Mouse (Mus musculus) erythroblast, embryonic 14.5 days (primary cell): ENCODE data around the gene Tmem176b. TPM values are rescaled to one million over a fixed set of nuclear protein-coding genes. Genes with fewer than 3 reads are reported as not detected.

Source experiments
- H3K27me3 ChIP-seq: 2 replicates; pipeline ENCODE4 v1.6.1; 2012; ENCODE audit warnings: inconsistent platforms; ENCODE audit not compliant: control insufficient read depth
- H3K36me3 ChIP-seq: 2 replicates; pipeline ENCODE4 v1.6.1; 2012; ENCODE audit warnings: mild to moderate bottlenecking, inconsistent platforms; ENCODE audit not compliant: control insufficient read depth
- H3K4me1 ChIP-seq: 2 replicates; pipeline ENCODE4 v1.6.1; 2012; ENCODE audit warnings: inconsistent platforms; ENCODE audit not compliant: control insufficient read depth
- H3K4me3 ChIP-seq: replicated peaks from 2 replicates; pipeline ENCODE3; 2012; ENCODE audit warnings: moderate library complexity, mild to moderate bottlenecking, inconsistent platforms
- H3K9me3 ChIP-seq: 2 replicates; pipeline ENCODE4 v1.6.1; 2012; ENCODE audit warnings: low read length, inconsistent platforms, mixed read lengths; ENCODE audit not compliant: control insufficient read depth
- GATA1 ChIP-seq: IDR thresholded peaks from 2 replicates; pipeline ENCODE4 v1.6.1; 2012; ENCODE audit warnings: low read length, inconsistent platforms, mixed read lengths
- TAL1 ChIP-seq: IDR thresholded peaks from 3 replicates; pipeline ENCODE4 v1.6.1; 2012; ENCODE audit warnings: low read length, inconsistent platforms, mixed read lengths
- polyA plus RNA-seq: library from polyadenylated mRNA; stranded (reverse); fragments of >175 nt; gene quantifications from 2 replicates; pipeline ENCODE4 v1.2.3, GENCODE M21; 2012

Gene Tmem176b
- polyA plus RNA-seq, 1 experiment = 0.18 TPM

DNA sequence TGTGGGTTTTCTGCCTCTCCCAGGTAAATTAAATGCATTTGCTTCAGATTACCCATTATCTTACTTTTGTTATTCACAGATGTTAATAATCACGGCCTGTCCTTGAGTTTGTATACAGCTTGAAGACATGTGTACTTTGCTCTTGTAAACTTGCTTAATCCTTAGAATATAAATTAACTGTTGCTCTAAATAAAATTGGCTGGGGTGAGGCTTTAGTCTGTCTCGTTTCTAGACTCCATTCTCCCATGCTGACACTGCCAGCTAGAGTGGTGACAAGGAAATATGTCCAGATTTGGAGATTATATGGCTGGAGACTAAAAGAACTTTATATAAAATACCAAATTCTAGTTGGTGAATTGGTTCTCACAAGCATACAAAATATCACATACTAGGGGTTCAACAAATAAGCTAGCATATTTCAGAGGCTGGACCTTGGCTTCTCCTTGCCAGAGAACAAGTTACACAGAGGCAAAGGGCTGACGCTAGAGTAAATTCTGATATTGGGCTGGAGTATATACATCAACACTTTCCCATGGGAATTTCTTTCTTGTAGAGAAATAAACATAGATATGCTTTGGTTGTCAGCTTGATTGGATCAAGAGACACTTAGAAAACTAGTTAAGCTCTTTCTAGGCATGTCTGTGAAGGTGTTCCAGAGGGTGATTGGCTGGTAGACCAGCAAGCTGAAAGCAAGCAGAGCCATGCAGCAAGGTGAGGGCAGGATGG lies 31.6 kb downstream of the Tmem176b start:
- no peaks in the 10 kb centered on the region for H3K36me3 ChIP-seq
- TF ChIP-seq TAL1 (no peak), GATA1 (no peak)
- H3K9me3 ChIP-seq = peaks cover 2% of the 10 kb centered on the region; the same call in 1 of the 2 replicates
- no peaks in the 10 kb centered on the region for H3K27me3 ChIP-seq
- H3K4me1 ChIP-seq = no peaks in the 10 kb centered on the region
- H3K4me3 ChIP-seq = no peak overlapping the region

DNA sequence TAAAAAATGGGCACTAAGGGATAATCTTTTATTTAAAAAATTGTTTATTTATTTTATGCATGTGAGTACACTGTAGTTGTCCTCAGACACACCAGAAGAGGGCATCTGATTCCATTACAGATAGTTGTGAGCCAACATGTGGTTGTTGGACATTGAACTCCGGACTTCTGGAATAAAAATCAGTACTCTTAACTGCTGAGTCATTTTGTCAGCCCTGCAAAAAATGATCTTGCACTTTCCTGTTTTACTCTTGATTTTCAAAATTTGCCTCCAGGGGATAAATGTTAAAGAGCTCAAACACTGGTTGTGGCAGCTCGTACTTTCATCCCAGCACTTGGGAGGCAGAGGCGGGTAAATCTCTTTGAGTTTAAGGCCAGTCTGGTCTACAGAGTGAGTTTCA lies 34.5 kb downstream of the Tmem176b start:
- Histone ChIP-seq H3K27me3 (no peaks in the 10 kb centered on the region), H3K4me3 (no peak overlapping the region), H3K36me3 (no peaks in the 10 kb centered on the region), H3K9me3 (peaks cover 5% of the 10 kb centered on the region), H3K4me1 (no peaks in the 10 kb centered on the region)
- TF ChIP-seq GATA1 (no peak), TAL1 (no peak)

DNA sequence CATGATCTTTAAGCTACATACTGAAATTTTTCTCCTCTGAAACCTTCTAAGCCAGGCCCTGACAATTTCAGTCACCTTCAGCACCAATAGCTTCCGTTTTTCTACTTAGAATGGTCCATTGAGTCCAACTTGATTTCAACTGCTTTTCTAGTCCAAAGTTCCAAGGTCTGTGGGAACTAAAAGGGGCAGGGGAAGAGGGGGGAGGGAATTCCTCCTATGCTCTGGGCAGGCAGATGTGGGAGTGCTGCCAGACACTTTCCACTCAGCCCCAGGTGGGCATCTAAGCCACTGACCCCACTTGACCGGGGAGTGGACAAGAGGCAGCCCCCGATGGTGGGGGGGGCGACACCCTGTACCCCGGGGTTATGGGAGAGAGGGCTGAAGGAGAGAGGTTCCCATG lies 37.0 kb downstream of the Tmem176b start:
- Histone ChIP-seq H3K4me1 (no peaks in the 10 kb centered on the region), H3K9me3 (peaks cover 5% of the 10 kb centered on the region), H3K27me3 (no peaks in the 10 kb centered on the region), H3K36me3 (no peaks in the 10 kb centered on the region), H3K4me3 (no peak overlapping the region)
- TF ChIP-seq TAL1 (no peak), GATA1 (no peak)

DNA sequence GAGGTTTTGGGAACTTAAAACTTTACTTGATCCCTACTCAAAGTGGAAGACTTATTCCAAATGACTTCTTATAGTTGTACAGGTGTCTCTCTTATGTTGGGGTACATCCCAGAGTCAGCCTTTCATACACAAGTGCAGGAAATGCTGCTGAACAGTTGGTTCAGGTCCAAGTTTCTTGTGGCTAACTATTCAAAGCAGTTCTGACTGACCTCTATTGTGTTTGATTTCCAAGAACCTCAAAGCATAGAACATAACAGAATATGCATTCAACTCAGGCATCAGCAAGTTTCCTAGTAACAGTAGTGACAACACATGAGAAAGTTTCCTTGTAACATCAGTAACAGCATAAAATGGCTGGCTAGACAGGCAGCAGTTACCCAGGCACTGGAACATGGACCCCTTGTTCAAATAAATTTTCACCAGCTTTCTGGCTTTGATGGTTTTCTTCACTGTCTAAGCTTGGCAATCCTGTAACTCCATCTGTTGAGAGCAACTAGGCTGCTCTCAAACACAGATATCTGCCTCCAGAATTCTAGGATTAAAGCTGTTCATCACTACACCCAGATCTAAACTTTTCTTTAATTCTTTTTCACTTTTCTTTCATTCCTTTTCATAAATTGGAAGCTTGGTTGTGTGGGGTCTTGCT lies 37.8 kb downstream of the Tmem176b start:
- Histone ChIP-seq H3K36me3 (no peaks in the 10 kb centered on the region), H3K27me3 (no peaks in the 10 kb centered on the region), H3K4me1 (no peaks in the 10 kb centered on the region), H3K9me3 (peaks cover 5% of the 10 kb centered on the region), H3K4me3 (no peak overlapping the region)
- TF ChIP-seq TAL1 (no peak), GATA1 (no peak)

DNA sequence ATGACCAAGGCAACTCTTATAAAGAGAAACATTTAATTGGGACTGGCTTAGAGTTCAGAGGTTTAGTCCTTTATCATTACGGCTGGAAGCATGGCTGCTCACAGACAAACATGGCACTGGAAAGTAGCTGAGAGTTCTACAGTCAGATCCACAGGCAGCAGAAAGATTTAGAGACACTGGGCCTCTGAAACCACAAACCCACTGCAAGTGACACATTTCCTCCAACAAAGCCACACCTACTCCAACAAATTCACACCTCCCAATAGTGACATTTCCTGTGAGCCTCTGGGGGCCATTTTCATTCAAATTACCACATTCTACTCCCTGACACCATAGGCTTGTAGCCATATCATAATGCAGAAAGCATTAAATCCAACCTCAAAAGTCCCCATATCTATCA lies 39.4 kb downstream of the Tmem176b start:
- H3K36me3 ChIP-seq = no peaks in the 10 kb centered on the region
- H3K4me3 ChIP-seq = no peak overlapping the region
- peaks cover 5% of the 10 kb centered on the region for H3K9me3 ChIP-seq
- H3K4me1 ChIP-seq = no peaks in the 10 kb centered on the region
- TF ChIP-seq TAL1 (no peak), GATA1 (no peak)
- H3K27me3 ChIP-seq = no peaks in the 10 kb centered on the region

DNA sequence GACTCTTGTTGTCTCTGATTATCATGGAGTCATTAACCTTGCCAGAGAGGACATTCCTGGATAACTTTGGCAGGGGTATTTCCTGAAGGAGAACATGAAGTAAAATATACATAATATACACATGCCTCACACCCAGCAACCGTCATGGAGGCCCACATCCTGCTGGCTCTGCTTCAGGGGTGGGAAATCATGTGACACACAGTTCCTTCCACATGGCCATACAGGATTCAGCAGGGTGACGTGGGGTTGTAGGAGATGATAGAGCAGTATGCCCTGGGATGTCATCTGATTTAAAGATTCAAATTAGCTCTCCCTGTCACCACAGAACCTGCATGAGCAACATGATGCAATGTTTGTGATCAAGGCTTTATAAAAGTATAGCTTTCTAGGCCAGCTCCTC lies 53.4 kb downstream of the Tmem176b start:
- no peaks in the 10 kb centered on the region for H3K9me3 ChIP-seq
- H3K27me3 ChIP-seq = no peaks in the 10 kb centered on the region
- H3K4me1 ChIP-seq = no peaks in the 10 kb centered on the region
- H3K4me3 ChIP-seq = no peak overlapping the region
- no peaks in the 10 kb centered on the region for H3K36me3 ChIP-seq
- no peak for TF ChIP-seq GATA1
- TF ChIP-seq TAL1 = no peak

DNA sequence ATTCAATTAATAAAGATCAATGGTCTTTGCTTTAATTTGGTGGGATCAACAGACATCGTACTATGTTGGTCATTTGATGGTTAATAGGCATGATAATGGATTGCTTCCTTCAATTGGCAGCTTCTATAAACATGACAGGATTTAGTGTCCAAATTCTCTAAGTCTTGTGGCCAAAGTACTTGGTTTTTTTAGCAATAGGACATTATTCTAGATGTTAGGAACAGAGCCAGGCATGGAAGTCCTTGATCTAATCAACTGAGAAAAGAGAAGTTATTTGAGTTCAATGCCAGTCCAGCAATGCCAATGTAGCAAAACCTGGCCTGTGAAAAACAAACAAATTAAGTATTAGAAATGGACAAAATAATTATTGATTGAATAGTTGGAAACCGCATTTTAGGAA lies 55.7 kb downstream of the Tmem176b start:
- H3K36me3 ChIP-seq = no peaks in the 10 kb centered on the region
- no peak overlapping the region for H3K4me3 ChIP-seq
- H3K27me3 ChIP-seq = no peaks in the 10 kb centered on the region
- TF ChIP-seq GATA1 = no peak
- H3K9me3 ChIP-seq = no peaks in the 10 kb centered on the region
- H3K4me1 ChIP-seq = no peaks in the 10 kb centered on the region

DNA sequence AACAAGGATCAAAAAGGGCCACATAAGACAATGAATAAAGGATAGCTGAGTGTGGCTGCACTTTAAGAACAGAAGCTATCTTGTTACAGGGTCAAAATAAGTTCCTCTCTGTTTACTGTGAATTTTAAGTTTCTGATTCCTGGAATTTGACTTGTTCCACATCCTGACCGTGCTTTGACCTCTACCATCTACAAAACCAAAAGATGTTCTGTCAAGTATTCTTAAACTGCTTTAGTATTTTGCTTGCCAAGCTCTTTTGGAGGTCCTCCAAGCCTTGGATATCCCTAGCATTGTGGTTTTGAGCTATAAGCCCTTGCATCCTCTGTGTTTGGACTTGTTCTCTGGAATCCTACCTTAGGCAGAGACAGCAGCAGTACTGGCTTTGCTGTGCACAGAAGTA lies 56.1 kb downstream of the Tmem176b start:
- no peak for TF ChIP-seq GATA1
- TF ChIP-seq TAL1 = no peak
- no peaks in the 10 kb centered on the region for H3K27me3 ChIP-seq
- H3K36me3 ChIP-seq = no peaks in the 10 kb centered on the region
- no peak overlapping the region for H3K4me3 ChIP-seq
- H3K4me1 ChIP-seq = no peaks in the 10 kb centered on the region
- no peaks in the 10 kb centered on the region for H3K9me3 ChIP-seq

DNA sequence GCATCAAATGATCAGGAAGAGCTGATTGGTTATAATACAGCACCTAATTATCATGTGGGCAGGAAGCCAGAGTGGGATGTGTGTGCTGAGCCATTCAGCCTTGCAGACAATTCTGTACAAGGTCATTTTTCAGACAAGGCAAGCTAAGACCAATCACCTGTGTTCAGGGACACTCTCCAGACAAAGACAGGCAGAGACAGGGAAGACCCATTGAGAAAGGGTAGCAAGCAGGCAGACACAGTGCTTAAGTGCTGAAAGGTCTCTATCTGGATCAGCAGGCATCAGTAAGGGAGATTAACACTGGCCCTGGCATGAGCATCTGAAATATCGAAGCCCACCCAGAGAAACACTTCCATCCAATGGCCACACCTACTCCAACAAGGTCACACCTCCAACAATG lies 56.9 kb downstream of the Tmem176b start:
- no peaks in the 10 kb centered on the region for H3K4me1 ChIP-seq
- no peak for TF ChIP-seq GATA1
- no peak for TF ChIP-seq TAL1
- no peak overlapping the region for H3K4me3 ChIP-seq
- no peaks in the 10 kb centered on the region for H3K36me3 ChIP-seq
- H3K9me3 ChIP-seq = peaks cover 4% of the 10 kb centered on the region
- no peaks in the 10 kb centered on the region for H3K27me3 ChIP-seq

Other genes with a start within 250 kb of the Tmem176b start
- 0.06 and 0.15 TPM in 2 replicates for gene Repin1, start 247.6 kb downstream of the Tmem176b start, polyA plus RNA-seq
- gene Gm44965, start 247.6 kb downstream of the Tmem176b start, polyA plus RNA-seq = not detected in 2 replicates
- gene Zfp775, start 239.4 kb downstream of the Tmem176b start, polyA plus RNA-seq = 0.03 TPM in 2 replicates
- 0.02 TPM in 1 of 2 replicates, not detected in the other for gene AI854703, start 214.7 kb downstream of the Tmem176b start, polyA plus RNA-seq
- not detected in 2 replicates for gene Gimap8, start 194.3 kb downstream of the Tmem176b start, polyA plus RNA-seq
- gene Gimap9, start 165.4 kb downstream of the Tmem176b start, polyA plus RNA-seq = 0.05 TPM in 1 of 2 replicates, not detected in the other
- gene Gimap4, start 156.9 kb downstream of the Tmem176b start, polyA plus RNA-seq = not detected in 2 replicates
- not detected in 2 replicates for gene Gimap6, start 133.3 kb downstream of the Tmem176b start, polyA plus RNA-seq
- not detected in 2 replicates for gene Gm28053, start 122.9 kb downstream of the Tmem176b start, polyA plus RNA-seq
- gene Gimap7, start 122.9 kb downstream of the Tmem176b start, polyA plus RNA-seq = not detected in 2 replicates
- 0.02 and 0.03 TPM in 2 replicates for gene Gimap1, start 102.4 kb downstream of the Tmem176b start, polyA plus RNA-seq
- 0.04 and 0.05 TPM in 2 replicates for gene Gimap5, start 95.3 kb downstream of the Tmem176b start, polyA plus RNA-seq
- gene Gimap3, start 70.6 kb downstream of the Tmem176b start, polyA plus RNA-seq = 0.02 TPM in 1 of 2 replicates, not detected in the other
- gene Tmem176a, start 577 bp downstream of the Tmem176b start, polyA plus RNA-seq = 0.32 and 0.81 TPM in 2 replicates
- gene Aoc1, start 31.4 kb upstream of the Tmem176b start, polyA plus RNA-seq = not detected in 2 replicates
- not detected in 2 replicates for gene 1600015I10Rik, start 88.4 kb upstream of the Tmem176b start, polyA plus RNA-seq
- 0.04 TPM in 1 of 2 replicates, not detected in the other for gene Doxl2, start 133.5 kb upstream of the Tmem176b start, polyA plus RNA-seq
- not detected in 2 replicates for gene Svs1, start 145.4 kb upstream of the Tmem176b start, polyA plus RNA-seq
- gene Gpnmb, start 195.1 kb upstream of the Tmem176b start, polyA plus RNA-seq = 0.03 and 0.07 TPM in 2 replicates
- 2.9 and 4.5 TPM in 2 replicates for gene Malsu1, start 232.3 kb upstream of the Tmem176b start, polyA plus RNA-seq